Mouse (Mus musculus): ENCODE data around the gene Gpc3. TPM values are rescaled to one million over a fixed set of nuclear protein-coding genes. Genes with fewer than 3 reads are reported as not detected.

Gpc3 gene
- total RNA-seq (2021): 10 to 100 TPM; 15.4 to 24.6 TPM

DNA sequence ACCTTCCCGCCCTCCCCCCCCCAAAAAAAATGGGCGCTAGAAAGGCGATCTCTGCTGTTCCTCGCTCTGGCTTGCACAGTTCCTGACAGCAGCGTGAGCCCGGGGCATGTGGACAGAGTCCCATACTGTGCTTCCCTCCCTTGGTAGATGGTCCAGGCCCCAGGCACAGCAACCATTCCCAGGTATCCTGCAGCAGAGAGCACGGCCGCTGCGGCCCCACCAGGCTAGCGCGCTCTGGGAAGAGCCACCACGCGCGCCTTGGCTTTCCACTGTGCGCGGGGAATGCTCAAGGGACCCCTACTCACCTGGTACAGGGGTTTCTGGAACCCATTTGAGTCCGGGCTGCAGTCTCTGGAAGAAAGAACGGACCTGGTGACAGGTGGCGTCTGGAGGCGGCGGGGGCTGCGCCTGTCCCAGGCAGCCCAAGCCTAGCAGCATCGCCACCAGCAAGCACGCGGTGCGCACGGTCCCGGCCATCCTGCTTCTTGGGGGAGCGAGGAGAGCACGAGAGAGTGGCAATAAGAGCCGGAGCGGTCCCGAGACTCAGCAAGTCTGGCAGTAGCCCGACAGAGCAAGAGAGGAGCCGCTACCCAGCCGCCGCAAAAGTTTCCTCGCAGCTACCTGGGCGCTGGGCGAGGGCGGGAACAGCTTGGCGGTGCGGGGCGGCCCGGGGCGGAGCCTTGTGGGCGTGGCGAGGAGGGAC, at the start of gene Gpc3:
TSS of gene Gpc3 (minus strand) at position 623 of the 703 bp plus-strand sequence.
- intact Hi-C loops (cut with DNase I): no loop called here

DNA sequence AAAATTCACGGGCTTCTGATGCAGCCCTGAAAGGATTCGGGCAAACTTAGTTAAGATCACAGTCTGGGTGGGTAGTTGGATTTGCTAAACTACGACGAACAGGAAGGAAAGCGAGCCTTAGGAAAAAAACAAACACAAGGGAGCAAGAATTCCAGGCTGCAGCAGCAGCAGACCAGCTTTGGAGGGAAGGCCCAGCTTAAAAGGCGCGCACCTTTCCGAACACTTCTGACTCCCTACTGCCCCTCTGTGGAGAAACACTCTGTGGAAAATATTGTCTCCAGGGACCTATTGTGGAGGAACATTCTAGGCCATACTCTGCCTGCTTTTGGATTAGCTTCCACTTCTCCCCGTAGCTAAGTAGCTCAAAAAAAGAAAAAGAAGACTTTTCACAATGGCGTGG, 38.2 kb upstream of the Gpc3 start:
- intact Hi-C loops (cut with DNase I): loop anchor here (2.0 kb wide), 1 partner anchor 197 kb away; no protein-coding TSS in a partner anchor
- DNase-seq: peak; percentile 6 to 14

More for the DNA sequence above, at the start of gene Gpc3:
- peak; percentile 41 to 56 for DNase-seq

DNA sequence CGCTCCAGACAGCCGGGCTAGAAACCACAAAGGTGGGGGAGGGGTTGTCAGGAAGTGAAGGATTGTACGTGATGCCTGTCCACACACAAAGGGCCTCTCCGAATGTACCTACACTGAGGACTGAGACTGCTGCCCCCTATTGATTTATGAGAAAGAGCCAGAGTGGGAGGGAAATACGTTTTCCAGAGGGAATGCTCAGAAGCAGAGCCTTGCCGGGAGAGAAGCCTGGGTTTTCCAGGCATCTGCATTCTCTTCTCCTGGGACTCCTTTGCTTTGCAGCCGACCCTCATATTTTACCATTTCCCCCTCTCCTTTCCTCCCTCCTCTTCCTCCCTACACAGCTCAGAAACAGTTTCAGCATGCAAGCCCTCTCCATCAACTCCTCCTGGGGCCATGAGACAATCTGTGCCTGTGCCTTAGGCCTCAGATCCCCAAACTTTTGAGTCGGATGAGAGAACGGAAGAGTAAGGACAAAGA, 37.8 kb upstream of the Gpc3 start:
- intact Hi-C loops (cut with DNase I): loop anchor here (2.0 kb wide), 1 partner anchor 197 kb away; no protein-coding TSS in a partner anchor
- DNase-seq: no peak

DNA sequence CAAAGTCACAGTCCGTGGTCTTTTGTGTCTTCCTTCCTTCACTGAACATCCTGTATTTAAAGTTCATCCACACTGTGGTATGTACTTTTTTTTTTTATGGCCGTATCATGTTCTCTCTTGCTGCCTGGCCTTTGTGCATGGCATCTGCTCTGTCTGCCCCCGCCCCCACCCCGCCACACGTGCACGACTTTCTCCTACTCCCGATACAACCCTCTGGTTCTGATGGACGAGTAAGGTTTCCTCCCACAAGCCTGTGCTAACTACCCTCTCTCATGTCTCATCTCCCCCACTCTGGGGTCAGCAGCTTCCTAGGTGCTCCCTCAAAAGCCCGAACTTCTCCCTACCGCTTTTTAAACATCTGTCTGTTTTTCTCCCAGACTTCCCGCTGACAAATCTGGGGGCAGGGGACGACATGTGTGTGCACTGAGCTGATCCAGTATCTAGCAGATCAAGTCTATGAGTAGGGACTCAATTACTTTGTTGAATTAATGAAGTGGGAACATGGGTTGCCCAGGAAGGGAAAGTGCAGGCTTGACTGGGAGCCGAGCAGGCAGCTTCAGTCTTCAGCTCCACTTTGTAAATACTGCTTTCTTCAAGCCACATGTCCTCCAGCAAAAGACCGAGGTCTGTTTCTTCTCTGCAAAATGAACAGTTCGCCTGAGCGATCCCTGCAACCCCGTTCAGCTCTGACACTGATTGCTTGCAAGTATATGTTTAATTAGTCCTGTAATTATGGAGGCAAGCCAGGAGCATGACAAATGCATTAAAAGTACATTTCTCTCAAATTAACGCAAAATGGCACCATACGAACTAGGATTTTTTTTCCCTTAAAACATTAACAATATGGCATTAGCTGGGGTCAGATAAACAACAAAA, 35.4 kb upstream of the Gpc3 start:
- no peak for DNase-seq
- intact Hi-C loops (cut with DNase I): no loop called here

DNA sequence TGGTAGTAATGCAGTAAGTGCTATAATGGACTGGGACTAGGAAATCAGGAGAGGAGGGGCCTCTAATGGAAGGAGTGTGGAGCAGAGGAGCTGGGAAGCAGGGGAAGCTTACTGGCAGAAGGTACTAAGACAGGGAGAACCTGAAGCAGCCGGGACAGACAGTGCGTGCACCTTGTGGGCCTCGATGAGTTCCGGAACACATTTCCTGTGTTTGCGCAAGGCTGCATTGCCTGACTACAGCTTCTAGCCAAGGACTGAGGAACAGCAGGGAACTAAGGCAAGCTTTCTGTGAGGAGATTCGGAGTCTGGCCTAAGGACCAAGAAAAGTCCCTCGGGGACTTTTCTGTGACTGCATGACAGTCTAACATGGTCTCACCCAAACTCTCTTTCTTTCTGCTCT, 30.6 kb upstream of the Gpc3 start:
- intact Hi-C loops (cut with DNase I): no loop called here
- no peak for DNase-seq

DNA sequence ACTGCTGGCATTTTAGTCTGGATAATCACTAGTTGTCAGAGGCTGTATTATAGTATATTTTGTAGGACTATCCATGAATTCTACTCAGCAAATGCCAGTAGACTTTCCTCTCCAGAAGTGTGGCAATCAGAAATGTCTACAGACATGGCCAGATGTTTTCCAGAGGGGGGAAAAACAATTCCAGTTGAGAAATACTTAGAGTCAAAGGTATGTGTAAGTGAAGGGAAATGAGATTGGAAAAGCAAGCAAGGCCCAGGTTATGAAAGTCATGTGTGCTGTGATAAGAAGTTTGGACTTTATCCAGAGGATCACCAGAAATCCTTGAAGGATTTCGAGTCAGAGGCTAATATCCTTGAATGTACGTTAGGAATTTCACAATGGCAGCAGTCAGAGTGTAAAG, 29.6 kb upstream of the Gpc3 start:
- intact Hi-C loops (cut with DNase I): no loop called here
- no peak for DNase-seq

DNA sequence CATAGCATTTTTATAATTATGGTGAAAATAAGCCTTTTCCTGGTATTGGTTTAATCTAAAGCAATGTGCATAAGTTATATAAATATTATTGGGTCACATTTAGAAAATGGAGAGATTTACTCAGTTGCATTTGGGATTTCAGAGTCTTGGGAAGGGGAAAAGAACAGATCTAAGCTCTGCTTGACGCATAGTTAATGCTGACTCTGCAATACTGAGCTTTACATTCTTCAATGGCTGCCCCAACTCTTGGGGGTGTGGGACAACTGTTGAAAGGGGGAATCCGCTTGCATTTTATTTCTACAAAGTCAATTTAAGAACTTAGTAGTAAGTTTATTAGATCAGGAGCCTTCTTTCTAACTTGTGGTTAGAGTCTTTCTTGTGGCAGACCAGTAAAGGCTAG, 28.4 kb upstream of the Gpc3 start:
- intact Hi-C loops (cut with DNase I): no loop called here
- DNase-seq: no peak

DNA sequence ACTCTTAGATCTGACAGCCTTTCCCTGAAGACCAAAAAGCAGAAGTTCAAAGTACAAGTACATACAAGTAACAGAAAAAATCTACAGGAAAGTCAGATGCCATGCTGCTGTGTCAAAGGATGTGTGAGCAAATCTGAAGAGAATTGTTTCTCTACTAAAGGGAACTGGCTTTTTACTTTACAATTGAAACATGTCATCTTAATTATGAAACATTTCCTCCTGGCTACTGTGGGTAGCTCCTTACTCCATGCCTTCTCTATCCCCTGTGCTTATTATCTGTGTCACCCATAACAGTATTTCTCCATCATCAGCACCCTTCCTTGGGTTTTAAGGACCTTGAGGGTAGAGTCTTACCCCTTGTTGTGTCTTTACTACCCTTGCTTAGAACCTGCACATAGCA, 23.7 kb upstream of the Gpc3 start:
- intact Hi-C loops (cut with DNase I): no loop called here
- no peak for DNase-seq

DNA sequence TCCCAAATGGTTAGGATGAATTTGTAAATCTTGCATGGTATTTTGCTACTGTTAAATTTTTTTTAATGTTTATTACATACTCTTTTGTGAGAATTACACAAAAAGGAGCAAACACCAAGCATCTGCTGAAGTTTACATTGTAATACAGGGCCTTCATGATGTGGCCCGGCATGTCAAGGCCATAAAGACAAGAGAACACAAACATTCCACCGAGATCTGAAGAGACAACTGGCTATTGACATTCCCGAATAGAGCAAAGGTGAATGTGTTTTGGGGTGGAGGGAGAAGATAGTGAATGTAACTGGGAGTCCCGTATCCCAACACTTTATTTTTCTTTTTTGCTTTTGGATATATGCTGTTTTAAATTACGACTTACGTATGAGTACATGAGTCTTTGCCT, 20.2 kb upstream of the Gpc3 start:
- intact Hi-C loops (cut with DNase I): no loop called here
- DNase-seq: no peak

DNA sequence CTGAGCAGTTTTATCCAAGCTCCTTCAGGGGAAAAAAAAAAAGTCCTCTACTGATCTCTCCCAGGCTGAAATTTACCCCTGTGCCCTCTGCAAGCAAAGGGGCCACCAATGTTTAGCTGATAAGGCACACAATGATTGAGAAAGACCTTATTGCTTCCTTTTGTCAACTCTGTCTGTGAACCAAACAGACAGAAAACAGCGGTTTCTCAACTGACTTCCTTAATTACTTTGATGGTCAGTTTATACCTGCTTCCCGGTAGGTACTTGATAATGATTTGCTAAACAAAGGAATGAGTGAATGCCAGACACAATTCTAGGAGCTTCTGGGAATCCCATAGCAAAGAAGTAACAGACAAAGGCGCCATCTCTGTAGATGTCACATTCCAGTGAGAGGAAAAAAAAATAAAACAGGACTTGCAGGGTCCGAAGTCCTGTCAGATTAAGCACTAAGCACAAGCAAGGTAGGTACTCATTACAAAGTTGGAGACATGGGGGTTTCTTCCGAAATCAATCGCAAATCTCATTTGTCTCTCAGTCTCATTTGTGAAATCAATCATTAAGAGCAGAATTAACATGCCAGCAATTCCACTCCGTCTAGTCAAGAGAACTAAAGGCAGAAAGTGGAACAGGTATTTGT, 19.1 kb upstream of the Gpc3 start:
- intact Hi-C loops (cut with DNase I): no loop called here

DNA sequence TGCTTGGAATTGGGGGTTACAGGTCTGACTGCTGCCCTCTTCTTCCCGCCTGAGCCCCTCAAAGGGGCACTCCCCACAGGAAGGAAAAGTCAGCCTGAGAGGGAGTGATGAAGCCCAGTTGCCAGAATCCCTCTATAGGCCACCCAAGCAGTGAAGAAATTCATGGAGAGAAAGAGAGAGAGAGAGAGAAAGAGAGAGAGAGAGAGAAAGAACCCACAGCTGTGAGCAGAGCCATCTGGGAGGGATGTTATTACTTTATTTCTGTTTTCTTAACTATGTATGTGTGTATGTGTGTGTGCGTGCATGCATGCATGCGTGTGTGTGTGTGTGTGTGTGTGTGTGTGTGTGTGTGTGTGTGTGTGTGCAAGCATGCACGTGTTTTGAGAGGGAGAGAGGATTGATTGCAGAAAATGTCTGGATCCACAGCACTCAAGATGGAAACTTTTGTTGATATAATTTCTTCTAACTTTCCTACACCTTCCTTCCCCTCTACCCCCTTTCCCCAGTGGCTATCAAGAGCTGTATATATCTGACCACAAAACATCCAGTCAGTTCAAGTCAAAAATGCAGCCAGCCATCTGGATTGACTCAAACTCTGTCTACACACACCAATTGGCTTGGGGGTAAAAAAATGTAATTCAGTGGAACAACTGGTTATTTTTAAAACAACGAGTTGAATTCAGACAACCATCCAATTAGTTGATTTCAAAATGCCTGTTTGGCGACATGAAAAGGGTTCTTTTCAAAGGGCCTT, 13.4 kb upstream of the Gpc3 start:
- intact Hi-C loops (cut with DNase I): no loop called here
- no peak for DNase-seq

More for the DNA sequence above, 19.1 kb upstream of the Gpc3 start:
- no peak for DNase-seq

DNA sequence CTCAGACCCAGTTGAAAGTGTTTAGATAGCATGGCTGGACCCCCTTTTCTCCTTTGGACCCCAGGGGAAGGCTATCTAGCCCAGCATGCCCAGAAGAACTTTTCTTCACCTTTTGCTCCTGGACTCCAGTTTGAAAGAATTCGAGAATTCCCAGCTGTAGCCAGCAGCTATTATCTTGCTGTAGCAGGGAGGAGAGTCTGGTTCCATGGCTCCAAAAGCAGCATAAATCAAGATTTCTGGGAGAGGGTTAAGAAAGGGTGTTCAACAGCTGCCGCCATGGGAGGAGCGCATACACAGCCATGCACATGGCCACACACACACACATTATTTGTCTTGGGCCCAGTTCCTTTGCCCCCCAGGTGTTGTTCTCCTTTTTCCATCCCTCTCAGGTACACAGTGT, 4.1 kb upstream of the Gpc3 start:
- intact Hi-C loops (cut with DNase I): loop anchor here (5.0 kb wide), 1 partner anchor 49 kb away; no protein-coding TSS in a partner anchor

DNA sequence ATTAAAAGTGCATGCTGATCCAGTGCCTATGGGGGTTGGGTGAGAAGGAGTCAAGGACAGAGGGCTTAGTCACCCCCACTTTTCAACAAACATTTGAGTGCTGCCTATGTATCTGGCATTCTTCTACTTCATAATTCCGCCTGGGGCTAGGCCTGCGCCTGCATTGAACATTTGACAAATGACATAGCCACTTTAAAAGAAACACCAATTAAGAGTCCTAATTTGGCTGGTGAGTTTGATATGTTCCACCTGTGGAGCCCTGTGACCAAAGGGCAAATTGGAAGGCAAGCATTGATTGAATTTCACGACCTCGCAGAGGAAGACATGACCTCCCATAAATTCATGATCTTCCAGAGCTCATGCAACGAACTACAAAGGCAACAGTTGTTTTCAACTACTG, 2.4 kb upstream of the Gpc3 start:
- DNase-seq: no peak
- intact Hi-C loops (cut with DNase I): loop anchor here (5.0 kb wide), 1 partner anchor 51 kb away; no protein-coding TSS in a partner anchor

More for the DNA sequence above, 4.1 kb upstream of the Gpc3 start:
- DNase-seq: no peak

DNA sequence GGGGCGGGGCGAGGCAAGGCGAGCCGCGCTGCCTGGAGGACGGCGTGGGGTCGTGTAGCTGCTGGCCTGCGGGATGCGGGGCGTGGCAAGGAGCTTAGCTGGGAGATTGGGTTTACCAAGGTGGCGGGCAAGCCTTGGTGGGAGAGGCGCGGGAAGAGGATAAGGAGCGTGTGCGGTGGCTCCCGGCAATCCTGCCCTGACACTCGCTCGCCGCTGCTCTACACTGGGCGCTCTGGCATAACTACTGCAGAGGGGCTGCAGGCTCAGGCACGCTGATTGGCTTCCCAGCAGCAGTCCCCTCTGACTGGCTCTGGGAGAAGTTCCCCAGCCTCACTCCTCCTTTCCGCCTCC, 256 bp upstream of the Gpc3 start:
- no peak for DNase-seq
- intact Hi-C loops (cut with DNase I): no loop called here

DNA sequence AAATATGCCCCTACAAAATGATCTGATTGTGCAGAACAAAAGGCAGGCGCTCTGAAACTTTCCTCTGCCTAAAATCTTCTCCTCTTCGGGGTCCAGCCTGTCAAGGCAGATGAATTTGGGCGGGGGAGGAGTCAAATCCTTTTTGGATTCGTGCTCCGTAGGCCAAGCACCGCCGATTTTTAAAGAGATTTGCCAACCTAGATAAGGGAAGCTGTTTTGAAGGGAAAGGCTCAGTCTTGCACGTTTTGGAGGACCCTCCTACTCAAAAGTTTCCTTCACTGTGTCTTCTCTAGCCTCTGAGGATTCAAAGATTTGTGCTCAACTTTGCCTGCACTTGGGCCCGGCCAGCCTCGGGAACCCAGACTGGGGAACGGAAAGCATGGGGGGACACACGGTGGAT, 944 bp downstream of the Gpc3 start:
- no peak for DNase-seq
- intact Hi-C loops (cut with DNase I): no loop called here

DNA sequence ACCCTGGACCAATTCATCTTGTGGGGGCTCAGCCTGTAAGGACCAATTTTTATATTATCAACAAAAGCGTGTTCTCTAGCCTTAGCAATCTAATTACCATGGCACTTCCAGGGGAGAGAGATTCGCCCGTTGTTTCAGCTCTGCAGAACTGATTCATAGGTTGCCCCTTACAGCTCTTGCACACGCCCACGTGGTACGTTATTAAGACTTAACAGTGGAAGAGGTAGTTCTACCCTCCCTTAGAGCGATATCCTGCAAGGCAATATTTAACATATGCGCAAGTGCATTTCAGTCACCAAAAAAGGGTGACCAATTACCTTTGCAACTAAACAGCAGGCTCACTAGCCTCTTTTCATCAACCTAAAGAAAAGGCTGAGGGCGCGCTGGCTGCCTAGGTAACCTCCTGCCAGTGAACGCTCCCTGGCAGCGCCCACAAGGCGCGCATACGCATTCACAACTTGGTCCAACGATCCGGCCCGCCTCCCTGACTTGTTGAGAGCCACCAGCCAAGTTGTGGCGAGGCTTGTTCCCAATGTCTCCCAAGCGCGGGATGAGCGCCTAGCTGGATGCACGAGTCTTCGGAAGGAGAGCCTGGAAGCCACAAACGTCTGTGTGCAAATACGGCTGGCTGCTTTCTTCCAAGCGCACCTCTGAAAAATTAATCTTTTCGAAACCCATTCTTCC, 1.6 kb downstream of the Gpc3 start:
- peak in 1 of 2 experiments; percentile 4 for DNase-seq

DNA sequence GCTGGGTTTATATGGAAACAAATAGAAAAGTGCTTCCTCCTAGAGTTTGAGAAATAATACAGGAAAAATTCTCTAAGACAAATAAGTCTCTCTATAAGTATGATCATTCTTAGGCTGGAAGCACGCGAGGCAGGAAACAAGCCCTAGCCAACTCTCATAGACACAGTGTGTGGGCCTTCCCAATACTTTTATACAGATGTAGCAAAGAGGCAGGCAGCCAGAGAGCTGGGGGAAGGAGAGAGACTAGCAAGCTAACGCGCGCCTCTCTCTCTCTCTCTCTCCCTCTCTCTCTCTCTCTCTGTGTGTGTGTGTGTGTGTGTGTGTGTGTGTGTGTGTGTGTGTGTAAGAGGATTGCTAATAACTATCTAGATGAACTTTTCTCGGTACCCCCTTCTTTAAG, 2.2 kb downstream of the Gpc3 start:
- intact Hi-C loops (cut with DNase I): no loop called here
- DNase-seq: no peak

More for the DNA sequence above, 1.6 kb downstream of the Gpc3 start:
- intact Hi-C loops (cut with DNase I): no loop called here

DNA sequence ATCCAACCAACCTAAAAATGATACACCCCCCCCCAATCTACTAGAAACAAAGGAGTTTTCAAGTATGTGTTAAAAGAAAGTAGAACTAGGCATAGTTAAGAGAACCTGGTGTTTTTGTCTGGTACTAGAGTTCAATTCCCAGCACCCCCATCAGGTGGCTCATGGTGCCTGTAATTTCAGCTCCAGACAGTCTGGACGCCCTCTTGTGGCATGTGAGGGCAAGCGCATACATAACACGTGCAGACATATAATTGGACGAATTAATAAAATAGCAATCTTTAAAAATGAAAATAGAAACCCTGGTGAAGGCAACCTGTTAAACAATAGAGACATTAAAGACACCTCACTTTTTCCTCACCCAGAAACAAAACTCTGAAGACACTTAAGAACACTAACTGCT, 10.6 kb downstream of the Gpc3 start:
- DNase-seq: no peak
- intact Hi-C loops (cut with DNase I): no loop called here

DNA sequence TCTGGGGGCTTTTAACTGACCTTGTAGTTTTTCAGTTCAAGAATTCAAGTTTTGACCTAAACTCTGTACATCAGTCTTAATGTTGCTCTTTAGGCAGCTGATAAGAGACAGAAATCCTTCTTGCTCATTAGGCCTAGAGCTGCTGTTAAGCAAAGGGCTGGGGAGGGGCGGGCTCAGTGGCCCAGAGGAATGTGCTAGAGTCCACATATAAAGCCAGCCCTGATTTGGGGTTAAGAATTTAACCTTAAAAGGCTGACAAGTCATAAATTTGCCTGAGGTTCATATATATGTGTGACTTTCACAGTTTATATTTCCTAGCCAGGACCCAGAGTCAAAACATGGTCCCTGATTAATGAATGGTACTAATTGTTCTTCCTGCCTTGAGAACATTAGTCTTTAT, 14.5 kb downstream of the Gpc3 start:
- intact Hi-C loops (cut with DNase I): no loop called here
- no peak for DNase-seq

DNA sequence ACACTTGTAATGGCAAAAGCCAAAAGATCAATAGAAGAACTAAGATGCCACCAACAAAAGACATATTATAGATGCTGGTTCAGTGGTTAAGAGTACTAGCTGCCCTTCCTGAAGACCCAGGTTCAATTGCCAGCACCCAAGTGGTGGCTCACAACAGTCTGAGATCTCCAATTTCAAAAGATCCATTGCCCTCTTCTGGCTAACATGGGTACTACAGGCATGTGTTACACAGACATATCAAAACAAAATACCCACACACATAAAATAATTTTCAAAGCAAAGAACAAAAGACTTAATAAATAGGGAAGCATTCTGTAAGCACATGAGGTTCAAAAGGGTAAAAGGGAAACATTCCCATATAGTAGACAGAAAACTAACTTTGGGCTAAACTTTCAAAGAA, 26.1 kb downstream of the Gpc3 start:
- DNase-seq: no peak
- intact Hi-C loops (cut with DNase I): no loop called here
